8 mouse cellular contexts compared by ENCODE assay signal in the genomic region with DNA sequence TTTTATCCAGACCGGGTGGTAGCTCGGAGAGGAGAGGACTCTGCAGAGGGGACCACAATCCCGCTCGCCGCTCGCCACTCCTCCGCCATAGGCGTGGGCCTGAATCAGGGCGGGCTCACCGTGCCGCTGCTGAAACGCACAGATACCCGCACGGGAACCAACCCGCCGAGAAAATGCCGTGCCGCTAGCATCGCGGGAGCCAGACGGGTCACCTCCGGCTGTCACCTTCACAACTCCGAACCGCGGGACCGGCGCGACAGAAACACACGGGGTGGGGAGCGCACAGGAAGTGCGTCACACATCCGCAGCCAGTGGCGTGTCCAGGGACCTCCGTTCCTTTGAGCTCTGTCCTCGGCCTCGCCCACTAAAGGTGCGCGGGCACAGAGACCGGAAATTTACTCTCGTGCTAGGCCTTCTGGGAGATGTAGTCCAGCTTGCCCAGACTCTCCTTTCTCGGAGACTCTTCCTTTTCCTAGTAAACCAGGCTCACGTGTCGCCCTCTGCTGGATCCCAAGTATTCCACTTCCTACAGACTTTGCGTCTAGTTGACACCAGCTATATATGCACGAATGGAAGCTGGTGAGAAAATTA. TPM values are rescaled to one million over a fixed set of nuclear protein-coding genes. Genes with fewer than 3 reads are reported as not detected.
DNase-seq lines count a peak whose midpoint lies in the region; ATAC-seq lines count a peak whose summit lies in the region.

TSS of gene Ndufv1 (minus strand) at position 375 of the 591 bp plus-strand sequence.

- H3K9ac ChIP-seq in lung, embryonic 16.5 days (ENCODE audit: low read length): peak within 1 kb of the TSS; percentile 87

- DNase-seq in MEL-GATA-1-ER (ENCODE audit: extremely low read depth, low read depth): peak; percentile 98
- DNase-seq in cerebellum, adult 8-10 months: peak; percentile 95
- DNase-seq in forelimb bud, embryonic 11.5 days (ENCODE audit: low read depth, low spot score): peak; percentile 99
- peak; percentile 94 for DNase-seq in layer of hippocampus, adult 9-10 months (ENCODE audit: low spot score)
- peak; percentile 79 for DNase-seq in ovary, postnatal 10 days (ENCODE audit: low spot score)
- peak; percentile 90 to 96 for DNase-seq in thymus, postnatal 10 days (ENCODE audit: low spot score in 2 of 2)

- peak; percentile 97 to 98 for ATAC-seq in hematopoietic stem cell, adult 5-6 weeks (replicated peaks in 1 of 2; ENCODE audit: insufficient read depth in 1 of 2, low FRiP score in 2 of 2, low TSS enrichment in 1 of 2, low read depth in 1 of 2, poor library complexity in 2 of 2, severe bottlenecking in 2 of 2)
- ATAC-seq in lung, embryonic 16.5 days (ENCODE audit: low read depth): peak; percentile 100

- peaks cover 17% of the 10 kb centered on the region for H3K36me3 ChIP-seq in lung, embryonic 16.5 days (ENCODE audit: control insufficient read depth, insufficient read depth, low read length)

- WGBS in lung, embryonic 16.5 days: 0% methylated on average over 45 of the region's 45 CpGs

- peaks cover 8% of the 10 kb centered on the region for H3K4me1 ChIP-seq in lung, embryonic 16.5 days (replicated peaks; ENCODE audit: control insufficient read depth, insufficient read depth, low read length)

- no peaks in the 10 kb centered on the region for H3K9me3 ChIP-seq in lung, embryonic 16.5 days (ENCODE audit: control insufficient read depth, low read length)

- H3K27me3 ChIP-seq in lung, embryonic 16.5 days (ENCODE audit: control insufficient read depth, insufficient read depth, low read depth, low read length): no peaks in the 10 kb centered on the region

- H3K27ac ChIP-seq in lung, embryonic 16.5 days (ENCODE audit: low read length): peak within 1 kb of the TSS; percentile 45; the same call in 1 of the 2 replicates

- H3K4me3 ChIP-seq in lung, embryonic 16.5 days (ENCODE audit: low read length): peak within 1 kb of the TSS; percentile 93

- H3K4me2 ChIP-seq in lung, embryonic 16.5 days (ENCODE audit: low read depth, low read length): peak within 1 kb of the TSS; percentile 74

RNA-seq across cellular contexts. Expression of gene Ndufv1, which starts in this region (rescaled TPM):
- total RNA-seq in hematopoietic stem cell, adult 5-6 weeks (2017): 142 and 166 TPM in 2 replicates
- 177 and 184 TPM in 2 replicates for polyA plus RNA-seq in lung, embryonic 16.5 days (2015; fragmentation: Nextera tagmentation; extraction: Ambion mirVana)

Comparison
In these comparisons a context has a peak if more than half of its experiments do, and no peak if none do; other contexts are left out.
1. Peak in every context shown above with its lines: DNase-seq, ATAC-seq, H3K4me3 ChIP-seq and H3K27ac ChIP-seq.